In the genomic region with DNA sequence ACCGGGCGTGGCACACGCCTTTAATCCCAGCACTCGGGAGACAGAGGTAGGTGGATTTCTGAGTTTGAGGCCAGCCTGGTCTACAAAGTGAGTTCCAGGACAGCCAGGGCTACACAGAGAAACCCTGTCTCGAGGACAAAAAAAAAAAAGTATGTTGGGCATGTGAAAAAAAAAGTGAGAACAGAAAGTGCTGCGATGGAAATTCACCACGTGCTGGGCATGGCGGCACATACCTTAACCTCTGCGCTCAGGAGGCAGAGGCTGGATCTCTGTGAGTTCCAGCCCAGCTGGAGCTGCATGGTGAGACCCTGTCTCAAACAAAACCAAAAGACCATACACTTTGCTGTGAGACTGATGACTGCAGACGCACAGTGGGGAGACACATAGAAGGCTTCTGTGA, we compare ENCODE assay signal across 36 mouse cellular contexts. TPM values are rescaled to one million over a fixed set of nuclear protein-coding genes. Genes with fewer than 3 reads are reported as not detected.
"Had no signal": no experiment of that assay in that cellular context is flagged by ENCODE, and none has a peak within 500 bp of the region (broad histone marks: within the 10 kb centered on the region; RNA-seq: fewer than 3 reads in every experiment).

No protein-coding gene starts in this region.

- H3K9ac ChIP-seq: limb, embryonic 12.5 days; limb, embryonic 13.5 days; limb, embryonic 15.5 days; liver, embryonic 12.5 days; liver, embryonic 13.5 days; liver, embryonic 14.5 days; liver, embryonic 15.5 days; liver, postnatal 0 days; lung, embryonic 14.5 days; lung, embryonic 15.5 days; midbrain, embryonic 12.5 days; midbrain, embryonic 13.5 days; midbrain, embryonic 15.5 days; neural tube, embryonic 12.5 days had no signal

- H3K9me3 ChIP-seq: limb, embryonic 10.5 days; limb, embryonic 12.5 days; limb, embryonic 13.5 days; limb, embryonic 15.5 days; liver, embryonic 12.5 days; liver, embryonic 13.5 days; liver, embryonic 15.5 days; lung, embryonic 15.5 days; midbrain, embryonic 10.5 days; midbrain, embryonic 12.5 days; midbrain, embryonic 15.5 days; neural tube, embryonic 12.5 days had no signal

- DNase-seq: left cerebral cortex, postnatal 4 days; liver; liver, embryonic 13.5 days; liver, postnatal 0 days; lung, adult 18-20 months; lung, adult 2 months; lung, embryonic 14.5 days; lung, postnatal 10 days; lung, postnatal 14 days; lung, postnatal 36 days; lung, postnatal 4 days; midbrain, embryonic 14.5 days had no signal

- ATAC-seq: liver, embryonic 12.5 days; liver, postnatal 0 days; lung, postnatal 0 days; midbrain, embryonic 13.5 days; midbrain, embryonic 15.5 days; midbrain, embryonic 16.5 days had no signal

- H3K4me2 ChIP-seq: limb, embryonic 12.5 days; limb, embryonic 13.5 days; limb, embryonic 15.5 days; liver, embryonic 11.5 days; liver, embryonic 12.5 days; liver, embryonic 13.5 days; liver, embryonic 15.5 days; lung, embryonic 14.5 days; lung, embryonic 15.5 days; midbrain, embryonic 11.5 days; midbrain, embryonic 12.5 days; midbrain, embryonic 13.5 days; midbrain, embryonic 15.5 days; neural tube, embryonic 12.5 days had no signal

- H3K36me3 ChIP-seq: limb, embryonic 10.5 days; limb, embryonic 12.5 days; limb, embryonic 13.5 days; limb, embryonic 15.5 days; liver, embryonic 12.5 days; liver, embryonic 13.5 days; liver, embryonic 15.5 days; lung, embryonic 15.5 days; midbrain, embryonic 10.5 days; midbrain, embryonic 12.5 days; midbrain, embryonic 13.5 days; midbrain, embryonic 15.5 days; neural tube, embryonic 12.5 days had no signal

- H3K4me1 ChIP-seq: limb, embryonic 12.5 days; limb, embryonic 13.5 days; liver, embryonic 12.5 days; liver, embryonic 13.5 days; liver, embryonic 15.5 days had no signal

- H3K4me3 ChIP-seq: limb, embryonic 10.5 days; limb, embryonic 12.5 days; limb, embryonic 13.5 days; limb, embryonic 15.5 days; liver, embryonic 12.5 days; liver, embryonic 13.5 days; liver, embryonic 15.5 days; lung, embryonic 15.5 days; megakaryocyte, embryonic 14.5 days; midbrain, embryonic 10.5 days; midbrain, embryonic 12.5 days; midbrain, embryonic 13.5 days; midbrain, embryonic 15.5 days; myocyte; neural tube, embryonic 12.5 days had no signal

- H3K27ac ChIP-seq: limb, embryonic 10.5 days; limb, embryonic 12.5 days; limb, embryonic 13.5 days; limb, embryonic 15.5 days; liver, embryonic 12.5 days; liver, embryonic 13.5 days; liver, embryonic 14.5 days; liver, embryonic 15.5 days; lung, embryonic 15.5 days; macrophage; midbrain, embryonic 10.5 days; midbrain, embryonic 12.5 days; midbrain, embryonic 13.5 days; midbrain, embryonic 15.5 days; neural tube, embryonic 12.5 days had no signal

- H3K27me3 ChIP-seq: limb, embryonic 13.5 days; limb, embryonic 15.5 days; lung, embryonic 15.5 days; midbrain, embryonic 12.5 days; midbrain, embryonic 13.5 days; midbrain, embryonic 15.5 days; neural tube, embryonic 12.5 days had no signal

RNA-seq across cellular contexts. Expression of a gene that starts 4.7 kb away (rescaled TPM):
- total RNA-seq: megakaryocyte progenitor cell, adult 5-6 weeks; megakaryocyte, adult 5-6 weeks; megakaryocyte-erythroid progenitor cell, adult 5-6 weeks; monocyte, adult 5-6 weeks had no signal
- polyA plus RNA-seq: liver, embryonic 11.5 days; liver, embryonic 13.5 days; liver, embryonic 15.5 days; macrophage; myocyte had no signal
